Mouse (Mus musculus): ENCODE measurements at regions not wholly inside any gene's neighbourhood (a gene's known extent, or its start where the extent isn't known, plus 50 kb on each side); places are given as distances from the start of the nearest gene placed in this dataset.

GRCm38 (mm10) chr3:50813760-50814400 is 370.5 kb upstream of the Slc7a11 start:
- no peak for DNase-seq

- no peak for DNase-seq
These were observed 372.3 kb upstream of the Slc7a11 start for GRCm38 (mm10) chr3:50815716-50816115.

- no peak for DNase-seq
These were observed 373.1 kb upstream of the Slc7a11 start for GRCm38 (mm10) chr3:50816479-50816878.

DNA sequence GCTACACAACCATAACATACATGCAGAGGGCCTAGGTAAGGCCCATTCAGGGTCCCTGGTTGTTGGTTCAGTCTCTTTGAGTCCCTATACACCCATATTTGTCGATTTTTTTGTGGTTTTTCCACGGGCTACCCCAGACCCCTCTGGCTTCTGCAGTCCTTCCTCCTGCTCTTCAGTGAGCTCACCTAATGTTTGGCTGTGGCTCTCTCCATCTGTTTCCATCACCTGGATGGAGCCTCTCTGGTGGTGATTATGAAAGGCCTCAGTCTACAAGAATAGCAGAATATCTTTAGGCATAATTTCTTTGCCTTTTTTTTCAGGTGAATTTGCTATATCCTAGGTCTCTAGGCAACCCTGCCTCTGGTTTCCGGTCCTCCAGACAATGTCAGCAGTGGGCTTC is 373.9 kb upstream of the Slc7a11 start:
- DNase-seq: no peak

DNA sequence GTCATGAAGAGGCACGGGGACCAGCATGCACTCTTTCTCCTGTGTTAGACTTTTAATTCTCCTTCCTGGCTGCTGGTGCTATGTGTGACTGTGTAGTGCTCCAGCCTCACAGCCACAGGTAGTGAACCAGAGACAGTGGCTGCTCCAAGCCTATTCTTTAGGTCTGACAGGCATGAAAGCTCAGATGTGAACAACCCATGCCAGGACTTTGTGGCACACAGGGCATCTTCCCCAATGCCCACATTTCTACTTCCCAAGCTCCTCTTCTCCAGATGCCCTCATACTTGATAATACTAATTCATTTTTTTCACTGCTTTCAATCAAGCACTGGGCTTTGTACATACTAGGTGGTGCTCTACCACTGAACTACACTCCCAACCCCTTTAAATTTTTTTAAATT is 377.4 kb upstream of the Slc7a11 start:
- no peak for DNase-seq

DNA sequence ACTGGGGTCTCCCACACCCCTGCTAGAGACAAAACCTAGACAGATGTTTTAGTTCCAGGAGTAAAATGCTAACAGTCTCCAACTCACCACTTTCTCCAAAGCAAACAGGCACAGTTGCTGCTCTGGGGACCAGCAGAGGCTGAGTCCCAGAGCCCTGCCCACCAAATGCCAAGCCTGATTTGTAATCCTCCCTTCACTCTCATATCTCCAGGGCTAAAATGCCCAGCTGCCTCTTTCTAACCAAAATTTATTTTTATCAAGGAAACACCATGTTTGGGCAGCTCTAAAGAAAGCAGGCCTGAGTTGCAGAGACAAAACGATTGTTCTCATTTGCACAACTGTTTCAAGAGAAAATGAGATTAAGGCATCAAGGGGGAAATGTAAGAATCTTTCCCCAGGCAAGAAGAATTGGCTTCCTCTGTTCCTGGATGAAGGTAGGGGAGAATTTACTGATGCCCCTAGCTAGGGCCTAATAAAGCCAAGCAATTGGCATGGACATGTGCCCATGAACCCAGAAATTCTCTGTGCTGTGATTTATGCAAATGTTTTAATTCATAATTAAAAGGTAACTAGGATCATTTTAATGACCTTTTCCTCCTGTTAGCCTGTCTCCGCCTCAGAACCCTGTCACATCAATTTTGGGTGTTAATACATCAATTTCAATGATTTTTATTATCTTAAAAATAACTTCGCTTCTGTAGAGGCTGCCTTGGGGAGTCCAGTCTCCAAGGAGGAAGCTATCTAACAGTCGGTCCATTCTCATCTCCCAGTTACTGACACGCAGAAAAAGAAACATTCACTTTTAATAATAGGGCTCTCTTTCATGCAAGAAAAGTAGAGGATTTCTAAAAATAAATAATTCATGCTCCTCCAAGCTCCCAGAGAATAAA is 382.4 kb upstream of the Slc7a11 start:
- DNase-seq: no peak

DNA sequence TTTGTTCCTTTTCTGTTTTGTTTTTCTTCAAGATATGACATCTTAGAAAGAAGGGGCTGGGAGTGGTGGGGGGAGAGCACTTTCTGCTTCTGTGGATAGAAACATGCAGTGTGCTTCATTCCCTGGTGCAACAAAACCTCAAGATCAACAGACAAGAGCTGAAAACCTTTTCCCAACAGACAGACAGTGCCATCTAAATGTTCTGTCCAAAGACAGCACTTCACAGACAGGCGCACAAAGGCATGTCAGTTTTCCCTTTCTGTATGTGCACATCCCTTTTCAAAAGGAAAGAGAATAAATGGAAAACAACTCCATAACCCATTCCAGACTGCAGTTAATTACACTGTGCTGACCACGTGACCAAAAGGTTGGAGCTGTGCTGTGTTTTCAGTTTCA is 383.0 kb upstream of the Slc7a11 start:
- no peak for DNase-seq

- DNase-seq: no peak
These were observed 385.8 kb upstream of the Slc7a11 start for GRCm38 (mm10) chr3:50829211-50829610.

DNA sequence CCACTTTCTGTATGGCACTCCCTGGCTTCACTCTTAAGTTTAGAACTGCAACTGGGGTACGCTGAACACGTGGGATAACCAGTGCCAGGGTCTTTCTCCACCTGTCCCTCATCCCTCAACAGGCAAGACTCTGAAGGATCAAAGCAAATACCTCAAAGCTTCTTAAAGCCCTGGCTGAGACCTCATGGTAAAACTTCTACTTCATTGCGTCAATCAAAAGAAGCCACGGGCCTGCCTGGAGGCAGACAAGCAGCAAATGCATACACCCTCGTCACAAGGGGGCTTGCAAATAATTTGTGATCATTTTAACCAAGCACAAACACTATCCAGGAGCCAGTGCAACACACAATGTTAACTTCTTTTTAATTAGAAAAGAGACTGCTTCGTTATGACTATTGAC is 387.0 kb upstream of the Slc7a11 start:
- DNase-seq: no peak

DNA sequence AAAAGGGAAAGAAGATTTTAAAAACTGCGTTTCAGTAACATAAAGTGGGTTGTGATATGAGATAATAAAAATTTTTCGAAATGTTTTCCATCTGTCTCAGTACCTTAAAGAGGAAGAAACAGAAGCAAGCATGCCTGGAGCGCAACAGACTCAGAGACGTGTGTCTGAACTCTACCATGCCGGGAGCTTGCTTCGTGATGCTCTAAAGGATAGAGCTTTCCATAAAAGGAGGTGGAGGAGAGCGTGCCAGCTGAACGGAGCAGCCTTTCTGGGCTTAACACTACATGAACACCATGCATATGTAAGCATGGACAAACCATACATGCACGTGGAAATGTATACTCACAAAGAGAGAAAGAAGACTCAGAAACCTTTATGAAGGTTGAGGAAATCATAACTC is 387.5 kb upstream of the Slc7a11 start:
- DNase-seq: no peak

GRCm38 (mm10) chr3:50842216-50842615 is 382.0 kb upstream of the Noct start:
- DNase-seq: no peak

DNA sequence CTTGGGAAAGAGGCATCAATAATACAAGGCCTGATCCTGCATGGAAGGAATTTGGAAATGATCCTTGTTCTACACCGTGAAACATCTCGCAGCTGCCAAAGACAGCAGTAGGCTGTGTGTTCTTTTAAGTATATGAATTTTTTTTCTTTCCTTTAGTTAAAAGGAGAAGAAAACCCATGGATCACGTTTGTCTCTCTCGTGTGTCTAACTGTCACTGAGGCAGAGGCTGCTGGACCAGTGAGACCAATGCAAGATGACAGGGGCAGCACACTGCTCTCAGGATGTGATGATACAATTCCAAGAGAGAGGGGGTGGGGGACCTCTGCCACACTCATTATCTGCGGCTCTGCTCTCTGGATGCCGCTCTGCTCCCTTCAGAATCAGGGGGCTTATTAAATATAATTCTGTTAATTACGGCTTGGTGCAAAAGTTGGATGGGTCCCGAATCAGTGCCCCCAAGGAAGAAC is 379.4 kb upstream of the Noct start:
- DNase-seq: no peak

DNA sequence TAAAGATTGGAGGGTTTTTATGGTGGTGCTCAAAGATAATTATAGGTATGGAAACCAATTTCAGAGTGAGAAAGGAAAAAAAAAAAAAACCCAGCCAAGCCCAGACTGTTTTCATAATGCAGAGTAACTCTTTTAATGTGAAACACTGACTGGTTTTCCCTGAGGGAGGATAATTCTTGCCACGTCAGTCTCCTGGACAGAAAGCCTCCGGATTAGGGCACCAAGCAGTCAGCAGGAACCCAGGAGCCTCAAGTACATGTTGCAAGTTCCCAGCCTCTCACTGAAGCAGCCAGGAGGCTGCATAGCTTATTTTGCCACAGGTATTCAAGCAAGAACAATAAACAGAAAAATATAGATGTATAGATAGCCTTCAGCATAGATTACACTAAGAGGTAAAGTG is 378.9 kb upstream of the Noct start:
- no peak for DNase-seq

DNA sequence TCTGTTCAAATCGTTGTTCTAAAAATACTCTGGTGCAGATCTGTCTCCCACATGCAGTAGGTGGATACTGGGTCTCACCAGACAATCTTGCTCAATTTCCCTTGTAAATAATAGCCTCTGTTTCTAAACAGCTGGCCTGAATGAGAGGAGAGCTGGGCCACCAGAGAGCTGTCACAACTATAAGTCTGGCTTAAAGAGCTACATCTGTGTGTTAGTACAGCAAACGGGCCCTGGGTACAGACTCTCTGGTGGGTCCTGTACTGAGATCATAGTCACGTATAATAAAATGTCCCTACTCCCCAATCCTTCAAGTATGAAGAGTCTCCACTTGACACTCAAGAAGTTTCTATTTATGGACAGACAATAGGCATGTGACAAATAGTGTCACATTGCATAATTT is 375.7 kb upstream of the Noct start:
- no peak for DNase-seq

GRCm38 (mm10) chr3:50851083-50851637 is 373.1 kb upstream of the Noct start:
- DNase-seq: no peak

GRCm38 (mm10) chr3:50867105-50867504 is 357.1 kb upstream of the Noct start:
- DNase-seq: no peak

DNA sequence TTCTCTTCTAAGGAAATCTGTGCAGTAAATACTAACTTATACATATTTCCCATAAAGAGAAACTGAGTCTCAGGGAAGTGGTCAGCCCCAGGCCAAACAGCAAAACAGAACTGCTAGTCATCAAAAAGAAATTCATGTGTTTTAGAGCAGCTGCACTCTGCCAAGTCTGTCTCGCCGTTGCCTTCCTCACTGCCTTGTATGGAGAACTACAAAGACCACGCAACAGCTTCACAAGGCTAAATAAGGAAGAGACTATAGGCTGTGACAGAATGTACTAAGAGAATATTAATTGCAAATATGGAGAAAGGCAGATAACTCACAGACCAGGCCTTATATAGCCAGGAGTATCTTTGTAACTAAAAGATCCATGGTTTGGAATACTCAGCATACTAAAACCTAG is 355.0 kb upstream of the Noct start:
- no peak for DNase-seq

DNA sequence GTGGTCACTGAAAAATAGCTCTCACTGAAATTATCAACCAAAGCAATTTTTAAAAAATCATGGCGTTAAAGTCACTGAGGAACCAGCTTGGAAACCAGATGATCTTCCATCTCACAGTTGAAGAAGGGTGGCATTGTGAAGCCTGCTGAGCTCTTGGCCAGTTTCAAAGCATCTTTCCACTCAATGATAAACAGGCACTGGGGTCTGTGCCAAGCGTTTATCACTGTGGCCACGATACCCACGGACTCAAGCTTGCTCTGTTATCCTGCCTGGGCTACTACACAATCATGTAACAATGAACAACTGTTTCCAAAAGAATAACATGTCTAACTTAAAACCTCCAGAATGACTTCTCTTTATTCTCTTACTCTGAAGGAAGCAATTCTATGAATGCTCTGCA is 345.2 kb upstream of the Noct start:
- DNase-seq: no peak

GRCm38 (mm10) chr3:50879595-50879994 is 344.7 kb upstream of the Noct start:
- no peak for DNase-seq

DNA sequence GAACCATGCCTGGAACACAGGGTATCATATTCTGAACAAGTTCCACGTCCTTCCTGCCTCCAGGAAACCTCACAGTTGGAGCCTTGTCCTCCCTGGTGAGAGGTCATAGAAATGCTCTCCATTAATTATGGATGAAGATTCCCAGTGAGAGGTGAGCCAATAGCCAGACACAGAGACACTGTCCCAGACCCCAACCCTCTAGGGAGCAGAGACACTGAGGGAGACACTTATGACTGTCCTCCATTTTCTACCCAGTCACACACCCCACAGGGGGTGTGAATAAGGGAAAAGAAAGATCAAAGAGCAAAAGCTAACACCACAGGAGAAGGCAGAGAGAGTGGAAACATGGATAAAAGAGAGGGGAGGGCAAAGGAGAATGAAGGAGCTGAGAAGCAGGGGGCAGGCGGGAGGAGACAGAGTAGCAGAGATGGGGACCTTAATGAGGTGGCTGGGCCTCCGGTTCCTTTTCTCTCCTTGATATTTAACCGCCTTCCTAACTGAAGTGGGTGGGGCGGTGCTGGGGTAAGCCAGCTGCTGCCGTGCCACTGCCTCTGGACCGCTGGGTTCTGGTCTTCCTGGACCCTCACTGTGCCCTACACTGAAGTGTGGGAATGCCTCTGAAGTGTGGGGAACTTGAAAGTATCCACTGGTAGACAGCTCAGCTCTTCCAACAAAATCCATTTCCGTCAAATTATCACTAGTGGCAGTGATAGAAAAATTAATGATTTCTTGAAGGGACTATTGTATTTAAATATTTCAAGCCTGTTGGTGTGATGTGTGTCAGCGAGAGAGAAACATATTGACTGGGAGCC is 342.6 kb upstream of the Noct start:
- no peak for DNase-seq

GRCm38 (mm10) chr3:50882249-50882733 is 342.0 kb upstream of the Noct start:
- DNase-seq: no peak

- DNase-seq: no peak
These were observed 337.9 kb upstream of the Noct start for GRCm38 (mm10) chr3:50886336-50886735.

DNA sequence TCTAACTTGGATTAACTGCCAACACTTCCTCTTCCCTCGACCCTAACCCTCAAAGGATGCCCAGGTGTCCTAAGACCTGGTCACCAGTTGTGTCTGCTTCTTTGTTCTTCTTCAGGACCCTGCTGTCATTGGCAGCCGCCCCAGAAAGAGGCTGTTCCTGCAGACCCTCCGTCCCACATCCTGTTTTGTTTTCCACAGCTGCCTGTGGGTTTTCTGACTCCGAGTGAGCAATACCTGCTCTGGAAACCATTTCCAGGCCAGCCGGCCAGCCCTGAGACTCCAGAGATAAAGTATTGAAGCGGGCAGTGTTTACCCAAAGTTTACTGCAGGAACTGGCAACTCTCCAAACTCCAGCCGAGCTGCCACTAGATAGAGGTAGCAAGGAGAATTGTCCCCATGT is 337.2 kb upstream of the Noct start:
- DNase-seq: no peak
